ENCODE assay signal across 12 mouse cellular contexts in the genomic region with DNA sequence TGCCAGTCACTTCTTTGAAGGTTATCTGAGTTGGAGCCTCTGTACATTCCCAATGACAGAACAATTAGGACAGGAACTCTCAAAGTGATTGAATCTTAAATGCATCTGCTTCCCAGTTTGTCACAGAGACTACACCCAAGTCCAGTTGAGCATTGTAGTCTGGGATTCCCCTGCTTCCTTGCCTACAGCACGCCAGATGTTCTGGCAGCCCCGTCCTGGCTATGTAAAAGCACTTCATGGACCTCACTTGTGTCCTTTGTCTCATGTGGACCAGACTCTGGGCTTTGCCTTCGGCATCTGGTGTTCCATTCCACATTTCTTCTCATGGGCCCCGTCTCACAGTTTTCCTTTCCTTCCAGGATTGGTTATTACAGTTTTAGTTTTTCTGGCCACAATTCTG.
"Had no signal": no experiment of that assay in that cellular context is flagged by ENCODE, and none has a peak within 500 bp of the region (broad histone marks: within the 10 kb centered on the region; RNA-seq: fewer than 3 reads in every experiment).

No protein-coding gene starts in this region.

- H3K4me2 ChIP-seq: limb, embryonic 13.5 days; midbrain, embryonic 13.5 days; neural tube, embryonic 15.5 days; stomach, embryonic 15.5 days had no signal

- DNase-seq: kidney, postnatal 14 days; left cerebral cortex, postnatal 4 days; lung, adult 18-20 months; right cerebral cortex, adult 18-20 months; right cerebral cortex, postnatal 25 days; thymus, postnatal 4 days had no signal

- H3K27ac ChIP-seq: limb, embryonic 13.5 days; liver, embryonic 14.5 days; midbrain, embryonic 13.5 days; neural tube, embryonic 15.5 days; stomach, embryonic 15.5 days had no signal

- ATAC-seq: midbrain, embryonic 13.5 days had no signal

- H3K4me3 ChIP-seq: limb, embryonic 13.5 days; midbrain, embryonic 13.5 days; myocyte; neural tube, embryonic 15.5 days; stomach, embryonic 15.5 days had no signal

- H3K9ac ChIP-seq: limb, embryonic 13.5 days; liver, embryonic 14.5 days; midbrain, embryonic 13.5 days; neural tube, embryonic 15.5 days; stomach, embryonic 15.5 days had no signal

- H3K4me1 ChIP-seq: midbrain, embryonic 13.5 days; neural tube, embryonic 15.5 days; stomach, embryonic 15.5 days had no signal

- H3K36me3 ChIP-seq: midbrain, embryonic 13.5 days; neural tube, embryonic 15.5 days; stomach, embryonic 15.5 days had no signal

- H3K9me3 ChIP-seq: limb, embryonic 13.5 days; midbrain, embryonic 13.5 days; neural tube, embryonic 15.5 days; stomach, embryonic 15.5 days had no signal

- H3K27me3 ChIP-seq: limb, embryonic 13.5 days; midbrain, embryonic 13.5 days; neural tube, embryonic 15.5 days; stomach, embryonic 15.5 days had no signal
